Mouse (Mus musculus) embryonic facial prominence, embryonic 11.5 days (tissue): ENCODE measurements around the gene Nanos3. TPM values are rescaled to one million over a fixed set of nuclear protein-coding genes. Genes with fewer than 3 reads are reported as not detected.

Experiments used
- ATAC-seq: fragments of 200-750 bp; cut with Nextera tagmentation; replicated peaks from 2 replicates; pipeline ENCODE4 v1.8.0; 2017; ENCODE audit warnings: low read depth; ENCODE audit not compliant: insufficient number of reproducible peaks, low FRiP score, low TSS enrichment
- DNase-seq: peaks from one replicate; pipeline ENCODE4 v3.0.0-alpha.2; 2015; ENCODE audit warnings: low spot score
- H3K27ac ChIP-seq: fragments of 300-500 bp; sonication (generic); replicated peaks from 2 replicates; pipeline ENCODE4 v1.5.1; 2014; ENCODE audit warnings: mild to moderate bottlenecking, low read depth, low read length, control low read depth
- H3K27me3 ChIP-seq: fragments of 300-500 bp; sonication (generic); 2 replicates; pipeline ENCODE4 v1.6.1; 2014; ENCODE audit warnings: mild to moderate bottlenecking, low read length, moderate library complexity, mixed read lengths; ENCODE audit not compliant: control insufficient read depth, insufficient read depth
- H3K36me3 ChIP-seq: fragments of 300-500 bp; sonication (generic); replicated peaks from 2 replicates; pipeline ENCODE4 v1.6.1; 2014; ENCODE audit warnings: low read depth, mild to moderate bottlenecking, low read length, moderate library complexity, mixed read lengths; ENCODE audit not compliant: control insufficient read depth, insufficient read depth
- H3K4me1 ChIP-seq: fragments of 300-500 bp; sonication (generic); 2 replicates; pipeline ENCODE4 v1.6.1; 2014; ENCODE audit warnings: low read length, mixed read lengths; ENCODE audit not compliant: control insufficient read depth, insufficient read depth
- H3K4me2 ChIP-seq: fragments of 300-500 bp; sonication (generic); 2 replicates; pipeline ENCODE4 v1.6.1; 2014; ENCODE audit warnings: low read depth, mild to moderate bottlenecking, control low read depth, low read length, moderate library complexity
- H3K4me3 ChIP-seq: fragments of 300-500 bp; sonication (generic); 2 replicates; pipeline ENCODE4 v1.5.1; 2014; ENCODE audit warnings: low read depth, low read length, control low read depth
- H3K9ac ChIP-seq: fragments of 300-500 bp; sonication (generic); replicated peaks from 2 replicates; pipeline ENCODE4 v1.6.1; 2014; ENCODE audit warnings: mild to moderate bottlenecking, control low read depth, low read length
- H3K9me3 ChIP-seq: fragments of 300-500 bp; sonication (generic); replicated peaks from 2 replicates; pipeline ENCODE4 v1.6.1; 2016; ENCODE audit warnings: mild to moderate bottlenecking, low read length, inconsistent platforms, mixed read lengths; ENCODE audit not compliant: control insufficient read depth
- WGBS: fragments of 180-500 bp; shearing (Covaris S2); extraction: QIAGEN DNeasy Blood & Tissue Kit; methylation state at CpG from one replicate; pipeline ENCODE4 v1.1.7; 2014; 5-methylcytosine and 5-hydroxymethylcytosine counted together
- polyA plus RNA-seq: library from polyadenylated mRNA; unstranded; fragments of >200 nt; fragmentation: Nextera tagmentation; extraction: Ambion mirVana; gene quantifications from 2 replicates; pipeline ENCODE4 v1.2.1, GENCODE M21; 2014

Nanos3 gene
- polyA plus RNA-seq, 1 experiment from 2014 or later: 3.9 TPM

DNA sequence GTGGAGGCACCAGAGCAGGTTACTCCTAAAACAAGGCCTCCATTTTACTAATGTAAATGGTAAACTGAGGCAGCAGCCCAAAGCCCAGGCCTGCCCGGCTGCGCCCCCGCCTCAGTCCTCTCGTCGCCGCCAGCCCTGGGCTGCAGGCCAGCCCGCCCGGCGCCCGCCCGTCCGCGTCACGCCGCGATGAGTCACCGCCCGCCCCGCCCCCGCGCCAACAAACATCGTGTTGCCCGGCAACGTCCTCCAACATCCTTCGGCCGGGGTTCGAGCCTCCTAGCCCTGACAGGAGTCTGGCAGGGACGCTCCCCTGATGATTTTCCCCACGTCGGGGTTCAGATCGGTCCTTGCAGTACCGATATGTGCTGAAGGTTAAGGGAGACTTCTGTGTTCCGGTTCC is 7.5 kb upstream of the Nanos3 start:
- Histone ChIP-seq H3K9ac (peak overlapping the region; percentile 2), H3K27ac (no peak overlapping the region)
- 6% methylated on average over 33 of the region's 33 CpGs for WGBS

DNA sequence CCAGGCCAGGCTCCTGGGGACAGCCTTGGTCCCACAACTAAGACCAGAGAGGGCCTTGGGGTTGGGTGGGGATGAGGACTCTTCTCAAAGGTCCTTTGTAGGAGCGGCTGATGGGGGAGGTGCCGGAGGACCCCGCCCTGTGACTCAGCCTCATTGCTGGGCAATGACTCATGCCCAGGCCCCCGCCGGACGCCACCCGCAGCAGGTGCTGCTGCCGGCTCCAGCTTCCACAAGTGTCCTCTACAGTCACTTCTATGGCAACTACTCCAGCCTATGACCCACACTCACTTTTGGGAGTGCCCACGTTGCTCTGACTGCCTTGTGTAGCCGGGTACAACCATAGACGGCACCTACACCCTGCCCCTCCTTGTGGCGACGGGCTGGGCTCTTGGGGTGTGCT is 7.0 kb upstream of the Nanos3 start:
- 34% methylated on average over 13 of the region's 13 CpGs for WGBS
- peak overlapping the region; percentile 32 for H3K9ac ChIP-seq
- no peak for DNase-seq
- H3K36me3 ChIP-seq: no peaks in the 10 kb centered on the region
- ATAC-seq: peak; percentile 30; the same call in 1 of the 2 replicates
- H3K9me3 ChIP-seq: no peaks in the 10 kb centered on the region
- H3K4me1 ChIP-seq: peaks cover 5% of the 10 kb centered on the region
- H3K27ac ChIP-seq: no peak overlapping the region
- H3K4me2 ChIP-seq: peak overlapping the region; percentile 29; the same call in 1 of the 2 replicates
- no peaks in the 10 kb centered on the region for H3K27me3 ChIP-seq
- H3K4me3 ChIP-seq: no peak overlapping the region

More for the DNA sequence above, 7.5 kb upstream of the Nanos3 start:
- no peaks in the 10 kb centered on the region for H3K9me3 ChIP-seq
- no peaks in the 10 kb centered on the region for H3K27me3 ChIP-seq
- DNase-seq (peak; percentile 80), ATAC-seq (peak; percentile 32; the same call in 1 of the 2 replicates)
- peak overlapping the region; percentile 19; the same call in 1 of the 2 replicates for H3K4me3 ChIP-seq
- no peaks in the 10 kb centered on the region for H3K36me3 ChIP-seq
- H3K4me2 ChIP-seq: peak overlapping the region; percentile 29
- H3K4me1 ChIP-seq: peaks cover 5% of the 10 kb centered on the region; the same call in 1 of the 2 replicates

DNA sequence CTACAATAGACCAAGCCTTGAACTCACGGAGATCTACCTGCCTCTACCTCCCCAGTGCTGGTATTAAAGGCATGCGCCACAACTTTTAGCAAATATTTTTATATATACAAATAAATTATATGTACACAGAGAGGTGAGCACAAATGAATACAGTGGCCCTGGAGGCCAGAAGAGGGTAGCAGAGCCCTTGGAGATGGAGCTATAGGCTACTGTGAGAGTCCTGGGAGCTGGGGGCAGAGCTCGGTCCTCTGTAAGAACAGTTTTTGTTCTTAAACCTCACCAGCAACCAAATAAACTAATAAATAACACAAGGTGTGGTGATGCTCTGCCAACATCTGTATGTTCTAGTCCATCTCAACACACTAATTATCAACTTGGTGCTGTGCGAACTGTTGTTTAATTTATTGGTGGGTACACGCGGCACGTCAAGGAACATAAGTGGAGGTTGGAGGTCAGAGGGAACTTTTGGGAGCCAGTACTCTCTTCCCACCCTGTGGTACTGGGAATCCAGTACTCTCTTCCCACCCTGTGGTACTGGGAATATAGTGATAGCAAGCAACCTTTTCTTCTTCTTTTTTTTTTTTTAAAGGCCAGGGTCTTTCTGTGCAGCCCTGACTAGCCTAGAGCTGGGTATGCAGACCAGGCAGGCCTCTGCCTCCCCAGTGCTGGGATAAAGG is 5.3 kb upstream of the Nanos3 start:
- Histone ChIP-seq H3K4me1 (peaks cover 5% of the 10 kb centered on the region), H3K9me3 (no peaks in the 10 kb centered on the region), H3K4me3 (no peak overlapping the region), H3K4me2 (no peak overlapping the region), H3K9ac (no peak overlapping the region), H3K27ac (no peak overlapping the region), H3K36me3 (no peaks in the 10 kb centered on the region), H3K27me3 (no peaks in the 10 kb centered on the region)
- WGBS: 92% methylated on average over 7 of the region's 7 CpGs
- DNase-seq: no peak
- no peak for ATAC-seq

DNA sequence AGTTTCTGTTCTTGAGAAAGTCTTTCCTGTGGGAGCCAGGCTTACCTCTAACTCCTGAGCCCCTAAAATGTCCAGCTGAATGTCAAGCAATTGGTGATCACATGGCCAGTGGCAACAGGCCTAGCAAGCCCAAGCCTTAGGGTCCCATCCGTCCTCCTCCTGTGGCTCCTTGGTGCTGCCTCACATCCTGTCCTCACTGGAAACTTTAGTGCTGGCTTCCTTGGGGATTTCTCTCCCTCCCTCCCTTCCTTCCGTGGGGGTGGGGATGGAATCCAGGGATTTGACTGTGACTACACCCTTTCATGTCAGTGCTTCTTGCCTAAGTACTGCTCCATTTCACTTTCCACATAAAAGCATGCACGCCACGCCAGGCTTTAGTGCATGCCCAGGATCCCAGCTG is 4.6 kb upstream of the Nanos3 start:
- H3K4me3 ChIP-seq: no peak overlapping the region
- H3K27me3 ChIP-seq: no peaks in the 10 kb centered on the region
- ATAC-seq (no peak), DNase-seq (no peak)
- H3K9me3 ChIP-seq: no peaks in the 10 kb centered on the region
- H3K4me2 ChIP-seq: no peak overlapping the region
- H3K4me1 ChIP-seq: peaks cover 5% of the 10 kb centered on the region
- WGBS: 40% methylated on average over 4 of the region's 4 CpGs
- no peaks in the 10 kb centered on the region for H3K36me3 ChIP-seq
- no peak overlapping the region for H3K27ac ChIP-seq
- no peak overlapping the region for H3K9ac ChIP-seq

DNA sequence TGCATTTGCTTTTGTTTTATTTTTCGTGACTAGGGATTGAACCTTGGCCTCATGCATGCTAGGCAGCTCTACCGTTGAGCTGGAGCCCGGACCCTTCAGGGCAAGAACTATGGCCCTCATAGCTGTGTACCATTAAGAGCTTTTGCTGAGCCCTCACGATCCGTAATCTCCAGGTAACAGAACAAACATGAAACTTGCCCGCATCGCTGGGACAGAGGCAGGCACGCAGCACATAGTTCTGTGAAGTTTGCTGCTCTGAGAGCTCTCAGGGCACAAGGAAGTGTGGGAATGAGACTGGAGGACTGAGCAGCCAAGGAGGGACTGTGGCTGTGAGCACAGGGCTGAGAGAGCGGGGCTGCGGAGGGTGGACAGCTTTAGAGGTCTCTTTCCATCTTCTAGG is 3.7 kb upstream of the Nanos3 start:
- H3K4me1 ChIP-seq: peaks cover 5% of the 10 kb centered on the region
- H3K9ac ChIP-seq: no peak overlapping the region
- no peak overlapping the region for H3K4me3 ChIP-seq
- no peaks in the 10 kb centered on the region for H3K9me3 ChIP-seq
- no peak overlapping the region for H3K4me2 ChIP-seq
- DNase-seq: no peak
- H3K36me3 ChIP-seq: no peaks in the 10 kb centered on the region
- no peaks in the 10 kb centered on the region for H3K27me3 ChIP-seq
- WGBS: 81% methylated on average over 10 of the region's 10 CpGs
- H3K27ac ChIP-seq: no peak overlapping the region
- ATAC-seq: no peak

DNA sequence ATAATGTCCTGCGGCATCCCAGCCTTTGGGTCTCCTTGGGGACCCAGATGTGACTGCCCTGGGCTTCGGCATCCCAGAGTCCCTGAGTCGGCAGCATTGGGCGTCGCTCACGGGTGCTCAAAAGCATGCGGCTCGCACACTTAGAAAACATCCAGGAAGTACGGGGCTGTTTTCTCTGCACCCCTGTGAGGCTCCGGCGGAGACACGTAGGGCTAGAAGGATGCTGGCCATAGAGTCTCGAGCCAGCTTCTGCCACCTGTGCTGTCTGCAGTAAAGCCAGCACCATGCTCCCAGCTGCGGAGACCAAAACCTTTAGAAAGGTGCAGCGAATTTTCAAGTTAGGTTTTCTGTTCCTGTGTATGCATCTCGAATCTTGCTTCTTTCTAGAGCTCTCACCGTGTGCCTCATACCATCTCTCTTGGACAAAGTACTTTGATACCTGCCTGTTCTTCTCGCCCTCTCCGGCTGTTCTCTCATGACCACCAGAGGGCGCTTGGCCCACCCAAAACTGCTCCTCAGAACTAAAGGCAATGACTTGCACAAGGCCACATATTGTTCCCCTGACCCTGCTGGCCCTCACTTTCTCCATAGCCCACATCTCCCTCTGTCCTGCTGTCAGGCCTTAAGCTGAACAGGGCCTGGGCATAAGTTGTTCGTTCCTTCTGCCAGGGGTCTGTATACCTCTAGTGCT is 2.2 kb upstream of the Nanos3 start:
- H3K4me2 ChIP-seq: peak overlapping the region; percentile 81
- H3K4me1 ChIP-seq: peaks cover 9% of the 10 kb centered on the region

DNA sequence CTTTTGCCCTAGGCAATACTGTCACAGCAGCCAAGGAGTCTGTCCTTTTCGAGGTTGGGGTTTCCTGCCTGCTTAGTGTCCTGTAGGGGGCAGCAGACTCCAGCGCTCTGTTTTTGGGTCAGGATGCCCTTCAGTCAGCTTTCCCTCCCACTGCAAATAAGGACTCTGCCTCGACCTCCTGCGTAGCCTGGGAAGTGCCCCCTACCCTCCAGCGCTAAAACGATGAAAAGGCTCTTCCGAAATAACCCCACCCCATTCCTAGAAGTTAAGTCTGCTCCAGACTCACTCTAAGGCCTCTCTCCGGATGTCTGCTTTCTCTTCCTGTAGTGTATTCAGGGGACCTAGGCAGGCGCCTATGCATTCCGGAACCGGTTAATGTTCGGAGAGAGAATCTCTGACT is 1.5 kb upstream of the Nanos3 start:
- Histone ChIP-seq H3K4me2 (peak overlapping the region; percentile 81), H3K27ac (no peak overlapping the region), H3K9ac (peak overlapping the region; percentile 53), H3K36me3 (no peaks in the 10 kb centered on the region; the same call in 1 of the 2 replicates), H3K9me3 (no peaks in the 10 kb centered on the region), H3K27me3 (no peaks in the 10 kb centered on the region), H3K4me1 (peaks cover 3% of the 10 kb centered on the region; the same call in 1 of the 2 replicates), H3K4me3 (peak overlapping the region; percentile 29)
- WGBS: 0% methylated on average over 12 of the region's 12 CpGs
- peak; percentile 15; the same call in 1 of the 2 replicates for ATAC-seq
- peak; percentile 91 for DNase-seq

More for the DNA sequence above, 2.2 kb upstream of the Nanos3 start:
- Histone ChIP-seq H3K27ac (0 out of 2 replicates have a peak overlapping the region, but pooled peaks have one; percentile 47), H3K9ac (peak overlapping the region; percentile 53), H3K36me3 (no peaks in the 10 kb centered on the region), H3K9me3 (no peaks in the 10 kb centered on the region), H3K4me3 (peak overlapping the region; percentile 29), H3K27me3 (no peaks in the 10 kb centered on the region)
- DNase-seq: peak; percentile 78
- no peak for ATAC-seq
- 3% methylated on average over 21 of the region's 21 CpGs for WGBS
